Mouse (Mus musculus) ES-Bruce4 (cell line): Measurements from ENCODE around the gene Traf2.

Experiments used
- CTCF ChIP-seq: IDR thresholded peaks from one replicate; pipeline ENCODE4 v1.8.1; 2011; ENCODE audit warnings: low read depth, low read length
- EP300 ChIP-seq: IDR thresholded peaks from 2 replicates; pipeline ENCODE4 v1.6.1; 2011; ENCODE audit warnings: low read depth, low read length; ENCODE audit not compliant: insufficient read depth
- POLR2A ChIP-seq: IDR thresholded peaks from one replicate; pipeline ENCODE4 v1.8.1; 2011; ENCODE audit warnings: low read length; ENCODE audit not compliant: insufficient read depth

DNA sequence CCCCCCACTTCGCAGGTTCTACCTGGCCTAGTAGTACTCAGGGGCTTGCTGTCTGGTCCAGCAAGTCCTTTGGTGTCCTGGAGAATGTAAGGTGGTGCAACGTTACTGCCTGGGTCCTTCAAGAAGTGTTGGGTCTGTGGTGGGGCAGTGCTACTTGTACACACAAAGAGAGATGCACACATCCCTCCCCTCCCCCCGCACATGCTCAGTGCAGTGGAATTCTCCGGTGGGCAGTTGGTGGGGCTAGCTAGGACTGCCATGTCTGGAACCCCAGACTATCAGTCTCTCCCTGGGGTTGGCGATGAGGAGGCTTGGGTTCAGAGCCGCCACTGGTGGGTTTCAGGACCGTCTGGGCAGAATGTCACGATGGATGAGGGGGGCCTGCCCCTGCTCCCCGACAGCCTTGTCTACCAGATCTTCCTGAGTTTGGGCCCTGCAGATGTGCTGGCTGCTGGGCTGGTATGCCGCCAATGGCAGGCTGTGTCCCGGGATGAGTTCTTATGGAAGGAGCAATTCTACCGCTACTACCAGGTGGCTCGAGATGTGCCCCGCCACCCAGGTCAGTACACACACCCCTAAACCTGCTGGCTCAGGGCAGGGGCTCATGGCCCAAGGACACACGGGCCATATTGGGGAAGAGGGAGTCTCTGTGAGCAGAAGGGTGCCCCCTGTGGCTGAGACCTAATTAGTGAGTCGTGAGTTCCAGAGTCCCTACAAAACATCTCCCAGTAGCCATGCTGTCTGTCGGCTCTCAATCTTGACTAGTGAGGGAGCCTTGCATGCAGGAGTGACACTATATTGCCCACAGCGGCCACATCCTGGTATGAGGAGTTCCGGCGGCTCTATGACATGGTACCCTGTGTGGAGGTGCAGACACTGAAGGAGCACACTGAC is 44.9 kb downstream of the Traf2 start, which contains the start of gene C8g:
- TF ChIP-seq POLR2A, result no peak
- TF ChIP-seq CTCF, result peak; percentile 19
- no peak for TF ChIP-seq EP300
